Mouse (Mus musculus) cerebral cortex, adult 2 months (tissue): ENCODE data around the gene Apela.

ENCODE experiments used
- WGBS: fragments of 180-500 bp; shearing (Covaris S2); methylation state at CpG from one replicate; pipeline ENCODE4 v1.1.7; 2018; 5-methylcytosine and 5-hydroxymethylcytosine counted together

The Apela gene

DNA sequence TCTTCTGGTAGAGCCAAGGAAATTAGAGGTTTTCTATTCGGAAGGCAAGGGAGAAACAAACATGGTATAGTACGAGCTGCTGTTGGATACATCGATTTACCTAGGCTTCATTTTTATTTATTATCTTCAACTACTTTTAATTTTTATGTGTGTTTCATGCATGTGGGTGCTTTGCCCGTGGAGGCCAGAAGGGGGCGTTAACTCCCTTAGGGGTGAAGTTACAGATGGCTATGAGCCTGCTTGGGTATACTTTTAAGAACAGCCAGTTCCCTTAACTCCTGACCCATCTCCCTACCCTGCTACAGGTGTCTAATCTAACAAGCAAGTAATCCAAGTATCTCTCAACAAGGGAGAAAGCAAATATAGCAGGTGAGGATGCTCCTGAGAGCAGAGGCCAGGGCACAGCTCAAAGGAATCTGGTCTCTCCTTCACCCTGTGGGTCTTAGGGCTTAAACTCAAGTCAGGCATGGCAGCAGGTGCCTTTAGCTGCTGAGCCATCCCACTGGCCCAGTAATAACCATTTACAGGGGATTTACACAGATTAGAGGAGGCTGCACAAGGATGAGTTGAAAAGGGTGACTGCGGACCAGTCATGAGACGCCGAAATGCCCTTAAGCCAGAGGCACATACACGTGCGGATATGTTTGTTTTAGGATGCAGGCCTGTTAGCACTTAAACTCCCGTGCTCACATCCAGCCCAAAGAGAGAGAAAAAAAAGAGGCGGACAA lies 8.0 kb downstream of the Apela start:
- 86% methylated on average over 12 of the region's 12 CpGs for WGBS

DNA sequence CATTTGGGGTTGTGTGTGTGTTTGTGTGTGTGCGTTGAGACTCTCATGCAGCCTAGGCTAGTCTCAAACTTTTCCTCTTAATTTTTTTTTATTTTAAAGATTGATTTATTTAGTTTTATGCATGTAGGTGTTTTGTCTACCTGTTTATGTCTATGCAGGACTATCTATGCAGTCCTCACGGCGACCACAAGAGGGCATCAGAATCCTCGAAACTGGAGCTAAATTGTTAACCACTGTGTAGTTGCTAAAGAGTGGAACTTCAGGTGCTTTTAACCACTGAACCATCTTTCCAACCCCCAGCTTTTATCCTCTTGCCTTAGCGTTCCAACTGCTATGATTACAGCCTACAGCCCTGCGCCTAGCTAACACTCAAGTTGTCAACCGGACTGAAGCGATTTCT lies 14.7 kb downstream of the Apela start:
- WGBS = 44% methylated on average over 8 of the region's 8 CpGs

DNA sequence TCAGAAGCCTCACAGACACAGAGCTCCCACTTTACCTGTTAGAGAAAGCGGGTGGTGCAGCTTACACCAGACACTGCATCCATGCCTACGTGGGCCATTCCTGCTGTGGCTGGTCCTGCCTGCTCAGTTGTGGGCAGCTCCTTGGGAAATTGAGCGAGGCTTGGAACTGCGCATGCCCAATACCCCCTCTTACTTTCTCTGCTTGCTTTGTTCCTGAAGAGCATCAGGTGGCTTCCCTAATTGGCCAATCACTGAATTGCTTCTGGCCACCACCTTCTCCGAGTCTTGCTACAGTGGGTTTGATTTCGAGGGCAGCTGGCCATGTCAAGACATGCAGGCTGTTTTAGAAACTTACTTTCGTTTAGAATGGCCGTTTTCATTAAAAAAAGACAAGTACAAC lies 18.7 kb downstream of the Apela start, which contains the start of the genes Trim61 and Trim60:
Trim61 (minus strand) TSS at position 101 of the 400 bp plus-strand sequence.
Trim60 (minus strand) TSS at position 162 of the 400 bp plus-strand sequence.
- 81% methylated on average over 8 of the region's 8 CpGs for WGBS

DNA sequence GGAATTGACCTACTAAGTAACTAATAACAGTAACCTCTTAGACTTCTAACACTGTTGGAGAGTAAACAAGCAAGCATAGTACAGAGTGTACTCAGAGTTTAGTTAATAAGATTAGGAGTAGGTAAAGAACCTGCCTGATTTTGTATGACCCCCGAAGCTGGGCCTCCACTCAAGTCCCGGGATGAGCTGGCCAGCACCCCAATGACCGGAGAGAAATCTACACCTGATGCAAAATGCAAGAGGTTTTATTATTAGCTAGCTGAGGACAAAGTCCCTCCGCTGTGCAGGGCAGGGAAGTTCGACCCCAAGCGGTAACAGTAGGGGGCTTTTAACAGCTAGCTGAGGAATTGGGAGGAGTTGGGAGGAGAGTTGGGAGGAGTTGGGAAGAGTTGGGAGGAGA lies 29.5 kb downstream of the Apela start:
- WGBS = 81% methylated on average over 6 of the region's 6 CpGs

DNA sequence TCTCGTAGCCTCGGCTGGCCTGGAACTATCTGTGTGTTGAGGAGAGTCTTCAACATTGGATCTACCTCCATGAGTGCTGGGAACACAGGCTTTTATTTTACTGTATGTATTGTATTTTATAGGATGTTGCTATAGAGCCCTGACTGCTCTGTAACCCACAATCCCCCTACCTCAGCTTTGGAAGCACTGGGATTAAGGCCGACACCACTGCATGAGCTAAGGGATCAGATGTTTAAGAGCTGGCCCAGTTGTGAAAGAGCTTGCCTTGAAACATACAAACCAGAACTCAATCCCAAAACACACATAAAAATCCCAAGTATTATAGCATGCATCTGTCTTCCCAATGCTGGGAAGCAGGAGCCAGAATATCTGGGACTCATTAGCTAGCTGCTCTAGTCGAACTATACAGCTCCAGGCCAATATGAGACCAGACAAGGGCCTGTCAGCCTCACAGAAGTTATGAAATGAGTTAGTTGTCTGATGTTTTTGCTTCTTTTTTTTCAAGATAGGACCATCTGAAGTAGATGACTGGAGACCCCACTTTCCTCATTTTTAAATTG lies 38.2 kb downstream of the Apela start:
- 83% methylated on average over 4 of the region's 4 CpGs for WGBS

DNA sequence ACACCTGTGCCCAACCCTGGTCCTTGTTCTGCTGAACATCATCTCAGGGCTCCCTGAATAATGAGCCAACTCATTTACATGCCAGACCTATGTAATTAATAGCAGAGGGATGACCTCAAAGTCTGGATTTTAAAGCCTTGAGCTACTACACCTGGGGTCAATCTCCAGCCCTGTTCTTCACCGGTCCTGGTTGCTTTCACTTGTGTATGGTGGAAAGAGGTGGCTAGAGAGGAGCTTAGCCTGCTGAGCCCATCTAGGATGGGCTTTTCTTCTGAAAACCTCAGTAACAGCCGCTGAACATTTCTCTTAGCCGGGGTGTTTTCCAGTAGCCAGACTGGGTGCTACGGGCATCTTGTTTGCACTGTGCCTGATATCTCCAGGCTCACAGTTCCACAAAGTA lies 49.4 kb downstream of the Apela start, which contains the start of gene Trim75:
Trim75 (minus strand) TSS at position 101 of the 400 bp plus-strand sequence.
- 93% methylated on average over 4 of the region's 4 CpGs for WGBS

DNA sequence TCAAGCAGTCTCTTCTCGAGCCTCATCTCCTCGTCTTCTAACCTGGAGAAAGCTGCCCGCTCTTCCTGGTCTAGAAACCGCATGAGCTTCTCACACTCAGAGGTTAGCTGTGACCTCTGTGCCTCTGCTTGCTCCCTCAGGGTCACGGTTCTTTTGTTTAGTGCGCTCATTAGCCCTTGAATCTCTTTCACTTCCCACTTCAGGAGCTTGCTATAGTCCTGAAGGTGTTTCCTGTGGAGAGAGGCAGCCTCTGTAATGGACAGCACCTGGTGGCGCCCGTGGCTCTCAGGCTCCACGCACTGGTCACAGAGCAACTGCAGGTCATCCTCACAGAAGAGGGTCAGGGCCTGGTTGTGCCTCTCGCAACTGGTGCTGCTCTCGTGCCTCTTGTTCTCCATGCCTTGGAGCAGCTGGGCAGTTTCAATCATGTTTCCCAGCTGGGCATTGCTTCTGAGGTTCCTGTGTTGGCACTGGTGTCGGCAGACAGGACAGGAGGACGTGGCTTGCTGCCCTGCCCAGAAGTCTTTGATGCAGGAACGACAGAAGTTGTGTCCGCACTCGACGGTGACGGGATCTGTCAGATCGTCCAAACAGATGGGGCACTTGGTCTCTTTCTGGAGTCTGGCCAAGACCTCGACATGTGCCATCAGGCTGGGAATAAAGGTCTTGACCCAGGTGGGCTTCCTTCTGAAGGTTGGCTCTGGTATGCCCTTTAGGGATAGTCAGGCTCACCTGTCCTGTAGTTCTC lies 53.8 kb downstream of the Apela start:
- WGBS = 78% methylated on average over 20 of the region's 20 CpGs
